Mouse (Mus musculus): ENCODE results near the gene Ttll11.

The Ttll11 gene

DNA sequence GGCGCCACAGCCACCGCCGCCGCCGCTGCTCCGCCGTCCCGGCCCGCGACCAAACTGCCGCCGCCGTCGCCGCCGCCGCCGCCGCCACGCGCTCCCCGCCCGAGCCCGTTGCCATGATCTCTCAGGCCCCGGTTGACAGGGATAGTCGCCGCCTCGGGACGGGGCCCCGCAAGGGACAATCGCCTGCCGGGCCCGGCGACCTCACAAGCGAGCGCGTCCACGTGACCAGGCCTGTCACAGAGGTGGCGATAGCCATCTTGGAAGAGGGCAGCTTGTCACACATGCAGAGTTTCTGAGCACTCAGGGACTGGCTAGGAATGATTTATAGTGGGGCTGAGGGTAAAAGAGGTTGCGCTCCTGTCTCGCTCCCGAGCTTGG lies at the start of gene Ttll11:
Ttll11 (minus strand) TSS at position 270 of the 378 bp plus-strand sequence.
- peak; percentile 75 to 92 for DNase-seq (ENCODE audit: low spot score in 2 of 2)

DNA sequence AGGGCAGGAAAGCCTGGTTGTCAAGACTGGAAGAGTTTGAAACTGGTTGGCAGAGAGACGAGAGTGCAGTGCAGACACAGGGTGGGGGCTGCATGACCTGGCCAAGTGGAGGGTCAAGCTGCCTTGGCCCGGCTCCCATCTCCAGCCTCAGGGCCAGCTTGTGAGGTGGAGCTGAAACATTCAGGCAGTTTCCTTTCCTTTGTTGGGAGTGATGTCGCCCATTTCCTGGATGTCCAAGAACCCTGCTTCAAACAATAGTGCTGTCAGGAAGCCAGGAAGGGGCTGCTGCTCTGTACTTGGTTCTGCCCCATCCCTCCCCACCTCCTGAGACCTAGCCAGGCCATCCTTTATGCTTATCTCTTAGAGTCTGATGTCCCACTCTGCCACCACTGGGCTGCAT lies 43.6 kb upstream of the Ttll11 start:
- DNase-seq (ENCODE audit: low spot score in 2 of 2) = no peak

DNA sequence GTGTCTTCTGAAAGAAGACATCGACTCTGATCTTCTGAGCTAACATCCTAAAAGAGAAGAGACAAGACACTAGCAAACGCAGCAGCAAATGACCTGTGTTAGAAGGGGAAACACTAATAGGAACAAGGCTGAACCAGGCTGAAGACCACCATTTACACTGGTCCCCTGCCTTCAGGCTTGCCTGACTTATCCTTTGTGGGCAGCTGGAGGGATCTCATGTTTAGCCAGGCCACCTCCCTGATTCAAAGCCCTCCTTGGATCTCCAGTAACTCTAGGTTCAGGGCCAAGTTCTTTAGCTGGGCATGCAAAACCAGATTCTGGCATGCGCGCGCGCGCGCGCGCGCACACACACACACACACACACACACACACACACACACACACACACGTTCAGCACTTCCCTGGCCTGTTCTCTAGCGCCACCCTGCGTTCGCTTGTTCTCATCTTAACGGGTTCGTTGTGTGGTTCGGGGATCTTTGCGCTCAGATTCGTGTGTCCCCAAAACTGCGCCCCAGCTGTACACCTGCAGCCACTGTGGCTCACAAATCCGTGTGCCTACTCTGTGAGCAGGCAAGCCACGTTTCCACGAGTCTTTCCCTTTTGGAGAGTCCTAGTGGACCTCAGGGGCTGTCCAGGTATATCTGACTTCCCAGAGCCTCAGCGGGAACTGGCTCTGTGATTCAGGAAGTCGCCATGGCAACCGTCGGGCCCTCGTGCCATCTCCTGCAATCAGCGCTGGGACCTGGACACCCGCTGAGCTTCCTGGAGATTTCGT lies 41.9 kb upstream of the Ttll11 start:
- DNase-seq (ENCODE audit: low spot score in 2 of 2) = peak in 1 of 2 experiments; percentile 77

DNA sequence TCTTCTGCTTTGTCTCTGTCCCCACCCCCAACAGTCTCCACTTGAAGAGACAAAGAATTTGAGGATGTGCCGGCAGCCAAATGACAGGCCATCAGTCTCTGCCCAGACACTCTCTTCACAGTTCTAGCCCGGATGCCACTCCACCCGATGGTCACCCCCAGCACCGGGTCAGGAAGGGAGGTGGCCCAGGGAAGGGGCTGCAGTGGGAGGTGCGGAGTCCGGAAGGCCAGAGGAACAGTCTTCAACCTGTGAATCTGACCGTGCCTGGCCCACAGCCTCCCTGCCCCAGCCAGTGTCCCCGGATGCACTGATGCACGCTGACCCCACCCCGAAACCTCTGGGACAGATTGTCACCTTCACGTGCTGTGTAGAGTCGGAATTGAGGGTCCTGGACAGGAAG lies 33.3 kb upstream of the Ttll11 start:
- no peak for DNase-seq (ENCODE audit: low spot score in 2 of 2)

DNA sequence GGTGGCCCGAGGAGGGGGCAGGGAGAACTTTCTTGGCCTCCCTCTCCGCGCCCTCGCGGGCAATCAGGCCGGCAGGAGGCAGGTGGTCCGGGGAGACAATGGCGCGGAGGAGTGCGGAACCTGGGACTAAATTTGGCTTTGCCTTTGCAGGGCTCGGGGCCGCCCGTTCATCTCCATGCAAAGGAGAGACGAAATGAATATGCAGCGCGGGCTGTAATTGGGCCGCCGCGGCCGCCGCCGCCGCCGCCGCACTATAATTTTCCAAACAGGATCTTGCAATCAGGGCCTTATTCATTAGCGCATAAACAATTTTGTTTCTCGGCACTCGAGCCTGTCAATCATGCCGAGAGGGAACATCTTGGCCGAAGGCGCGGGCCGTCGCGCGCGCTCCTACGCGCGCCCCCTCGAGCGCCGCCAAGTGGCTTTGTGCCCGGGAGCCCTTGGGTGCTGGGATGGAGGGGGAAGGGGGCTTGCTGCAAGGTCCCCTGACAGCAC lies 31.7 kb upstream of the Ttll11 start:
- no peak for DNase-seq (ENCODE audit: low spot score in 2 of 2)

DNA sequence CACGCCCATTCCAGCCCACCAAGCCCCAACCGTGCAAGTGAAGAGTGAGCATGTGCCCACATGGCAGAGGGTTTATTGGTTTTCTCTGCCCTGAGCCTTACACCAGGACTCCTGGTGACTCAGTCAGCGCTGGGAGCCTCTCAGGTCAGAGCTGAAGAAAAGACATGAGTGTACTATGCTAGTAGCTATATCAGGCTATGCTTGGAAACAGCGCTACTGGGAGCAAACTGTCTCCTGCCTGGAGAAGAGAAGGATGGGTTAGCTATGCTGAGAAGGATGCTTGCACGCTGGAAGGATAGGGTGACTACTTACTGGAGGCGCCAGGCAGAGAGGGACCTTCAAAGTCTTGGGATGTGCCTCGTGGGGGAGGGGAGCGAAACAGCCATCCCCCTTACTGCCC lies 30.9 kb upstream of the Ttll11 start:
- DNase-seq (ENCODE audit: low spot score in 2 of 2) = no peak

DNA sequence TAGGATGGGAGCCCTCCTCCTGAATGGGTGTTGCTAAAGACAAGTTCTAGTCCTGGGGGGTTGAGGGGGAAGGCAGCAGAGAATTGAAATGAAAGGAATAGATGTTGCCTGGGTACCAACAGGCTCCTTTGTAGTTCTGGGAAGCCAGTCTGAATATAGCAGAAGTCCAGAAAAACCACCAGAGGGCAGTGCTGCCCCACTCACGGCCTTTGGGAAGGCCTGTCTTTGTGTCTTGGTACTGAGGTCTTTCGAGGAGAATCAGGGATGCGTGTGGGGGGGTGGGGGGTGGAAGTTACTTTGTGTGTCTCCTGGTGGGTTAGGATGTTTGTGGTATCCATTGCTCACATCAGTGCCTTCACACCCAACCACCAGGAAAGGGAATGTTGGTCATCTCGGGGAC lies 29.7 kb upstream of the Ttll11 start:
- peak; percentile 31 to 75 for DNase-seq (ENCODE audit: low spot score in 2 of 2)

DNA sequence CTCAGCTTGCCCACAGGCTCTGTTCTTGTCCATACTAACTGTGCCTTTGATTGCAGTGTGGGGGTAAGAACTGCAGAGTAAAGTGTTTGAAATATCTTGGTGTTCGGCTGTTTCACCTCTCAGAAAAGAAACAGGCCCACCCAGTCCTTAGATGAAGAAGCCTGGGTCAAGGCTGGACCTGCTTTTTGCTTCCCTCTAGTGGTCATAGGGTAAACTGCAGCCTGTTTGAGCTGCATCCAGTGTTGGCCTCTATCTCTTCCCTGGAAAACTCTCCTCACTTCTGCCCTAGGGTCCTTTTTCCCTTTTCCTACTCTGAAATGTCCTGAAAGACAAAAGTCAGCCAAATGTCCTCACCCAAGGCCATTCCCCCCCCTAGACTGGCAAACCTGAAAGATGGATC lies 28.4 kb upstream of the Ttll11 start:
- DNase-seq (ENCODE audit: low spot score in 2 of 2) = peak; percentile 19 to 56

DNA sequence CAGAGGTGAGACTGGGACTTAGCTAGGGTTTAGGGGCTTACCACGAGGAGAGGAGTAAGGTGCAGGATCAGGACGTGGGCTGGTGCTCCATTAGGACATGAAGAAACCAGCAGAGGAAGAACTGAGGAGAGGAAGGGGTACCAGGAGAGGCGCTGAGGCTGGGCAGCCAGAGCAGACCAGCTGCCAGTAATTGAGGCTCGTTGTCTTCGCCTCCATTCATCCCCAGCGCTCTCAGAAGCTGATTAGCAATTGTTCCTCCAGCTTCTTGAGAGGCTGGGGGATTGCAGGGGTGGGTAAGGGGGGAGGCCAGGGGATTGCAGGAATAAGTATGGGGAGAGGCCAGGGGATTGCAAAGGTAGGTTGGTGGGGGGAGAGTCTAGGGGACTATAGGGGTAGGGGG lies 22.5 kb upstream of the Ttll11 start:
- DNase-seq (ENCODE audit: low spot score in 2 of 2) = no peak

DNA sequence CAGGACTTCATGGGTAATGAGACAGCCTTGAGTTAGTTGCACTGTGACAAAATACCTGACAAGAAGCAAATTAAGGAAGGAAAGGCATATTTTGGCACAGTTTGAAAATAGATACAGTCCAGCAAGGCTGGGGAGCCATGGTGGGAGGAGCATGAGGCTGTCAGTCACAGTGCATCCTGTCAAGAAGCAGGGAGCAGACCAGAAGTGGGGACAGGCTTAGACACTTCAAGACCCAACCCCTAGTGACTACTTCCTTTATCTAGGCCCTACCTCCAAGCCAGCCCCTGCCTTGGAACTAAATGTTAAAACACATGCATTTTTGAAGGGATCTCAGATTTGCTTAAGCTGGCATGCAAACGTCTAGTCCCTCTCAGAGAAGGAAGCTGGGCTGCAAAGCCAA lies 20.7 kb upstream of the Ttll11 start:
- DNase-seq (ENCODE audit: low spot score in 2 of 2) = no peak

DNA sequence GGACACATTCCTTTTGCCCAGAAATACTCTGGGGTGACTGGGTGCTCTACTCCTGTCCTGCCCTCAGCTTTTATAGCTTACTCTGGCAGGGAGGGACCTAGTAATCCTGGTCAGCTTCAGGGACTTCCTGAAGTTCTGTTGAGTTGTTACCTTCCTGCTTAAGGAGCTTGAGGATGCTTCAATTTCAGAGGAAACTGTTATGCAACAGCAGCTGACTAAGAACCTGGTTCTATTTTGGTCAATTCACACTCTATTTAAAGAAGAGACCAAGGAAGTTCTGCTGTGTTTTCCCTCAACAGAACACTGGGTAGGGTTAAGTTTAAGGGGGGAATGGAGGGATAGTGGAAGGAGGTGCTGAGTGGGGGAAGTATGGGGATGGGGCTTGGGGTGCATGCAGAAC lies 19.5 kb upstream of the Ttll11 start:
- no peak for DNase-seq (ENCODE audit: low spot score in 2 of 2)

DNA sequence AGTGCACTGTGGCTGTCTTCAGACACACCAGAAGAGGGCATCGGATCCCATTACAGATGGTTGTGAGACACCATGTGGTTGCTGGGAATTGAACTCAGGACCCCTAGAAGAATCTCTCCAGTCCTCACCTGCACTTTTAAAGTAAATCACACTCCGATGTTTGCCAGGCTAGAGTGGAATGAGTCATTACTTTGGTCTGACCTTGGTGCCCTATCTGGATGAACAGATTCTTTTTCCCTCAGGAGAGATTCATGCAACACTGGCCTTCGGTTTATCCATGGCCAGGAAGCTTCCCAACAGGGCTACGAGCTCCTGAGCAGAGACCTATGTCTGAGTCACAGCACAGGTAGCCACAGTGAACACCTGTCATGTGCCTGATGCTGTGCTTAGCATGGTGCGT lies 18.7 kb upstream of the Ttll11 start:
- no peak for DNase-seq (ENCODE audit: low spot score in 2 of 2)

DNA sequence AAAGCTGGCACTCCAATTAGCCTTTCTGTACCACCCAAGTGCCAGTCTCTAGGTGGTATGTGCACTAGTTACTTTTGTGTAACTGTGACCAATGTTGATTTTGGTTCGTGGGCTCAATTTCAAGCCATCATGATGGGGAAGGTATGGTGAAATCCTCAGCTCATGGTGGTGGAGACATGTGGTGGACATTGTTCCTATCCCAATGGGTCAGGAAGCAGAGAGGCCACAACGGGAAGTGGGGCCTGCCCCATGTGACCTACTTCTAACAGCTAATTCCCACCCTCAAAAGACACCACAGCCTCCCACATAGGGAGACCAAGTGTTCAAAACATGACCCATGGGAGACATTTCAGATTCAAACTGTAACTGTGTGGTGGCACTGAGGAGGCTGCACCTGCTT lies 17.0 kb upstream of the Ttll11 start:
- no peak for DNase-seq (ENCODE audit: low spot score in 2 of 2)

DNA sequence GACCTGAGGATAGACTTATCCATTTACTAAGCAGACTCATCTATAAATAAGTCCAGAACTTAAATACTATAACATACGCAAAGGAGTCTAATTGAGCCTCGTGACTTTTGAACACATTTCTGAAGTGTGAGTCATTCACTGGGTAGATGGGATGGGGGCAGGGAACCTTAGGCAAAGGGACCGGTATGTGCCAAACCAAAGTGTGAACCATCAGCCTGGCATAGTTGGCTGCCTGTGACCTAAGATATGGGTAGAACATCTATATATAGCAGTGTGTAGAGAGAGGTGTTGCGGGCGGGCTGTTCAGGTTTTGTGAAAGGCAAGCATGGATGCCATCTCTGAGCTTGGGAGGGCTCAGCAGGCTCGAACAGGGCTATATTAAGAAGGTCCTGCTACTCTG lies 14.6 kb upstream of the Ttll11 start:
- no peak for DNase-seq (ENCODE audit: low spot score in 2 of 2)

DNA sequence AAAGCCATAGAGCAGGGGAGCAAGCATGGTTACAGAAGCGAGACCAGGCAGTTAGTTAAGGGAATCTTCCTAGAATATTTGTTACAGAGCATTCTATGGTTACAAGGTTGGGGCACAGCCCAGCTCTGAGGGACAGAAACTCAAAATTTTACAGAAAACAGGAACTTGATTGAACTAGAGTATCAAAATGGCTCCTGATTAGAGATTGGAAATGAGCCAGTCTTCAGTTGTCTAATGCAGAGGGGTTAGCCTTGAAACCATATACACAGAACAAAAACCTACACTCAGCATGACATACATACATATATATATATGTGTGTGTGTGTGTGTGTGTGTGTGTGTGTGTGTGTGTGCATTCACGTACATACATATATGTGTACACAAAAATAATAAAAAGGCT lies 13.8 kb upstream of the Ttll11 start:
- no peak for DNase-seq (ENCODE audit: low spot score in 2 of 2)

DNA sequence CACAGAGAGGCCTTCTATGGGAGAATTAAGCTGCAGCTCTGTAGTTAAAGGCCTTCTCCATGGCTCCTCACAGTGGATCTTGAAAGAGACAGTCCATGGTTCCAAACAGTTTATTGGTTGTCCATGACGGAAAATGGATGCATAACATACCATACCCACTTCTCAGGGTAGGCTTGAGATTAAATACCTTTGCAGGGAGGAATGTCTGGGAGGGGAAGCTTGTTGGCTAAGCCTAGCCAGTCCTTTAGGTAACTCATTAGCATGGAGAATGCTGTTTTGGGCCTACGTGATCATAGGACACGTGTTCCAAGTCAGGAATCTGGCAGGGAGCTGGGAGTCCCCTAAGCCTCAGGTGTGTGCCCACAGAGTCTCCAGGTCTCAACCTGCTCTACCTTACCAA lies 12.5 kb upstream of the Ttll11 start:
- DNase-seq (ENCODE audit: low spot score in 2 of 2) = no peak

DNA sequence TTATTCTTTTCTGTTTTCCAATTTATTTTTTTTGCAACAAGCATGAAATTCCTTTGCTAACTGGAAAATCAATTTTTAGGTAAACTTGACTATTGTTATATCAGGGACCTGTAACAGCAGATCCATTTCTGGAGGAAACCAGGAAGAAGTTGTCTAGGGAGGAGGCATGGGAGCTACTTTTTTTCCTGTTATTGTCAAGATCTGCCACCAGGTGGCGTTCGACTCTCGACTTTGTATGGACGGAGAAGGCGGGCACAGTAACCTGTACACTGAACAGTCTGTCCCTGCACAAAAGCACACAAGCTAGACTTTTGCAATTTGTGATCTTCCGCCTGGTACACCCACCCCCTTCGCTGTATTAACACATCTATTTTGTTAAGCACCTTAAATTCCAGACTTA lies 4.2 kb upstream of the Ttll11 start:
- peak in 1 of 2 experiments; percentile 67 for DNase-seq (ENCODE audit: low spot score in 2 of 2)

DNA sequence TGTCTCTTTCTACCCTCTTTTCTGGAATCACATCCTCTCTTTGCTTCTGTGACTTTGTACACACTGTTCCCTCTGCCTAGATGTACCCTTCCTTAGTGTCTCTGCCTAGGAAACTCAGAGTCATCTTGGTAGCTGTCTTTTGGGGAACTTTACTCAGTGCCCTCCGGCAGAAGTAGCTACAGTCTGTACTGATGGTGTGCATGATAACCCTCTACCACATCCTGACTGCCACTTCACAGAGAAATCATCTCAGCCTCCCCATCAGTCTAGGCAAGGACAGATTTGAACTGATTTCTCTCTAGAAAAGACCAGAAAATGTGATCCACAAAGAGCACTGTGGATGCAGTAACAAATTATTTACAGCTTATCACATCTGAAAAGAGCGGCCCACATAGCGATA lies 2.2 kb upstream of the Ttll11 start:
- DNase-seq (ENCODE audit: low spot score in 2 of 2) = no peak

DNA sequence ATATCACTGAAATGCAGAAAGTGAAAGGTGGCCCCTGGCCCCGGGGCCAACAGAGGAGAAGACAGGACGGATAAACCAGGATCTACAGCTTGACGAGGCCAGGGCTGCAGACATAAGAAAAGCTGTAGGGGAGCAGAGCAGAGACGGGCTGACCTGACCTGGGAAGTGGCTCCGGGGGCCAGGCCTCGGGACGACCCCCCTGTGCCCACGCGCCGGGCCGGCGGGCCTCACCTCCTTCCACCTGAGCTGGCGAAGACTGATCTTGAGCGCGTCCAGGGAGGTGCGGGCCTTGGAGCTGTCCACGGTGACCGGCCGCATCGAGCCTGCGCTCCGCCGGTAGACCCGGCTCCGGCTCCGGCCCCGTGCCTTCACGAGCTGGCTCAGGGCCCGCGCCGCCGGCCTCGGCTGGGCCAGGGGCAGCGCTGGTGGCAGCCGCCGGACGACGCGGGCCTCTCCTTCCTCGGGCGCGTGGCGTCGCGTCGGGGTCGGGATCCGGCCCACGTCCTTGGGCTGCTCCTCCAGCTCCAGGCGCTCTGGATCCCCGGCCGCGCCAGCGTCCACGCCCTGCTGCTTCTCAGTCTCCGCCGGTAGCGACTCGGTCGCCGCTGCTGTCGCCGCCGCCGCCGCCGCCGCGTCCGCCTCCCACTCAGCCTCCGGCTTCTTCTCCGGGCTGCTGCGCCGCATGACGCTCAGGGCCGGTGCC lies 621 bp downstream of the Ttll11 start:
- peak; percentile 44 to 48 for DNase-seq (ENCODE audit: low spot score in 2 of 2)

DNA sequence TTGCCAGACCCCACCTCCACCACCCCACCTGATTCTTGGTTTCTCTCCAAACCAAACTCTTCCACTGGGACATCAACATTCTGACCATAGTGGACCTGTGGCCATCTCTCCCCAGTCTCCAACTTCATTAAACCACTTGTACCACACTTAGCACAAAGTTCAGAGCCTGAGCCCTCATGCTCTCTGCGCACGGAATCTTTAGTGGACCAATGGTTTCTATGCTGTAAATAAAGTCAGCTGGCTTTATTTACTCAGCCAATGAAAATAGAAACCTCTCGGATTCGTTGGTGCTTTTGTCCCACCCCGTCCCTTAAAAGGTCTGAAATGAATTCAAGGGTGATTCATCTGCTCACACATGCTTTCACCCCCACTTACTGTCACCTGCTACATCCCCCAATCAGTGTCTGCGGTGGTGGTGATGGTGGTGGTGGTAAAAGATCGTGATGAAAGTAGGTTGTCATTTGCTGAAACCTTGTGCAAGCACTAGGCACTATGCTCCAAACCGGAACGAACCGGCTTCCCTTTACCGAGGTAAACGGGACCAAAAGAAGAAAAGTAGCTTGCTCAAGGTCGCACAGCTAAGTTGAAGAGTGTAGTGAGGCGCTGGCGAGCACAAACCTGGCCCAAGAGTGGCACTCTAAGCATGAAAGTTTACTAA lies 1.3 kb downstream of the Ttll11 start:
- peak in 1 of 2 experiments; percentile 30 for DNase-seq (ENCODE audit: low spot score in 2 of 2)

DNA sequence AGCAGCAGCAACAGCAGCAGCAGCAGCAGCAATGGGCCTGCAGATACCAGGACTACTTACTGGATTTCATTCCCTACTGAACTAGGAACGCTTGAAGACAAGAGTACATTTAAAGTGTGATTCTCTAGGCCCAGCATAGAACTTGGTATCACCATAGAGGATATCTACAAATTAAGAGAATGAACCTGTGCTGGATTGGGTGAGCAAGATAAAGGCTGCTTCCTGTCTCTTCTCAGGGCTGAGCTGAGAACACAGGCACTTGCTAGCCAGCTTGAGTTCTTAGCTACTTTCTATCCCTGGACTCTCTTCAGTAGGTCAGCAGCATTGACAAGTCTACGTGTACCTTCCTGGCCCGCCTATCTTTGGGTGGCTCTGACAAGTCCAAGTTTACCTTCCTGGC lies 2.0 kb downstream of the Ttll11 start:
- no peak for DNase-seq (ENCODE audit: low spot score in 2 of 2)

DNA sequence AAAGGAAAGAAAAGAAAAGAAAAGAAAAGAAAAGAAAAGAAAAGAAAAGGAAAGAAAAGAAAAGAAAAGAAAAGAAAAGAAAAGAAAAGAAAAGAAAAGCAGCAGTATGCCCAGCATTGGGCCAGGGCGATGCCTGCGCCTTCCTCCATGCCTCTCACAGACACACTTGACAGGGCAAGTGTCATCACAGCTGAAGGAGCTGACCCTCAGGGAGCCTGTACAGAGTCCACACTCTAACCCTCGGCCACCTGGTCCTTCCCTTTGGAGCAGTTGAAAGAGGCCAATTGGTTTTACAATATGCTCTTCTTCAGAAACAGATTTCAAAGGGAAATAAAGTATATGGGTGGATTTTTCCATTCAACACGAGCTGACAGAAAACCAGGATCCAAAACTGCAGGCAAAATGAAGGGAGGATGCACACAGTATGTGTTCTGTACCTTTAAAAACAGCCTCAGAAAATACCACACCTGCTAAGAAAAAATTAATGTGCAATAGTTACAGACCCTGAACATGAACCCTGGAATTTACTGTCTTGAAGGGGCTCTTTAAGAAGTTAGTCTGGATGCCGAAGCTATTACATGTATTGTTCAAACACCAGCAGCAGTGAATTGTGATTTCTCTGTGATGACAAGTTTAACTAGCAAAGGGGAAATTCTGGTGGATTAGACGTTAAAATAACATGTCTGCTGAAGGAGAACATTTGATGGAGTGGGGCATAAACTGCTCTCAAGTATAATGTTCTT lies 7.3 kb downstream of the Ttll11 start:
- DNase-seq (ENCODE audit: low spot score in 2 of 2) = no peak
